Mouse (Mus musculus): ENCODE measurements at regions not wholly inside any gene's neighbourhood (a gene's known extent, or its start where the extent isn't known, plus 50 kb on each side); places are given as distances from the start of the nearest gene placed in this dataset.
"Not testable (repeated sequence)": the region's sequence is repeated elsewhere in the genome, so short reads cannot be mapped to it uniquely, and the experiment has no call there.

GRCm38 (mm10) chr6:89161746-89162145 is 200.7 kb downstream of the Plxna1 start:
- Histone ChIP-seq H3K27me3 (ENCODE audit: control insufficient read depth, insufficient read depth, low read length) (no peaks in the 10 kb centered on the region), H3K4me1 (ENCODE audit: control insufficient read depth, insufficient read depth, low read length) (peaks cover 6% of the 10 kb centered on the region; the same call in 1 of the 2 replicates), H3K27ac (replicated peaks; ENCODE audit: low read depth, low read length) (no peak overlapping the region), H3K9ac (replicated peaks; ENCODE audit: low read length) (no peak overlapping the region), H3K4me3 (replicated peaks; ENCODE audit: low read depth, low read length) (no peak overlapping the region), H3K4me2 (ENCODE audit: low read length) (no peak overlapping the region), H3K9me3 (ENCODE audit: control insufficient read depth, low read length) (no peaks in the 10 kb centered on the region), H3K36me3 (ENCODE audit: control insufficient read depth, insufficient read depth, low read length) (no peaks in the 10 kb centered on the region)
- ATAC-seq (ENCODE audit: low FRiP score, low TSS enrichment), result no peak
- DNase-seq, result no peak
- WGBS, result 92% methylated on average over 1 of the region's 1 CpGs

GRCm38 (mm10) chr6:89169520-89169919 is 192.9 kb downstream of the Plxna1 start:
- ATAC-seq (ENCODE audit: low FRiP score, low TSS enrichment) (no peak), DNase-seq (no peak)
- no peaks in the 10 kb centered on the region for H3K27me3 ChIP-seq (ENCODE audit: control insufficient read depth, insufficient read depth, low read length)
- H3K36me3 ChIP-seq (ENCODE audit: control insufficient read depth, insufficient read depth, low read length), result no peaks in the 10 kb centered on the region
- 91% methylated on average over 2 of the region's 2 CpGs for WGBS
- H3K9me3 ChIP-seq (ENCODE audit: control insufficient read depth, low read length), result no peaks in the 10 kb centered on the region
- no peak overlapping the region for H3K9ac ChIP-seq (replicated peaks; ENCODE audit: low read length)
- no peak overlapping the region for H3K4me3 ChIP-seq (replicated peaks; ENCODE audit: low read depth, low read length)
- H3K27ac ChIP-seq (replicated peaks; ENCODE audit: low read depth, low read length), result no peak overlapping the region
- H3K4me1 ChIP-seq (ENCODE audit: control insufficient read depth, insufficient read depth, low read length), result no peaks in the 10 kb centered on the region
- no peak overlapping the region for H3K4me2 ChIP-seq (ENCODE audit: low read length)

DNA sequence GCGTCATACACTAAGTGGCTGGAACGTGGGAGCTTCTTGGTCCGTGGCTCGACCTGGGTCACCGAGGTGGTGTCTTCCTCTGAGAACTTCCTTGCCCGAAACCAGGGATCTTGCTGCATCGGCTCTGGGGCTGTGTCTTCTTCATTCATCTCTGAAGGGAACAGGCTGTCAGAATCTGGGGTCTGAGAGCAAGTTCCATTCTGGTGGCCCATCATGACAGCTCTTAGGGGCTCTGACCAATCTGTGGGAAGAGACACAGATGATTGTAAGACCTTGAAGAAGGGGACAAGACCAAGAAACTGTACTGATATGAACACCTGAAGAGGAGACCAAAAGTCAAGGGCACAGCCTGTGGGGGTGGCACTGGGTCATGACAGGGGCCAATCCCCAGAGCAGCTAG is 177.5 kb downstream of the Plxna1 start:
- H3K36me3 ChIP-seq (ENCODE audit: control insufficient read depth, insufficient read depth, low read length); H3K9ac ChIP-seq (replicated peaks; ENCODE audit: low read length); H3K27me3 ChIP-seq (ENCODE audit: control insufficient read depth, insufficient read depth, low read length); H3K4me3 ChIP-seq (replicated peaks; ENCODE audit: low read depth, low read length); DNase-seq; H3K27ac ChIP-seq (replicated peaks; ENCODE audit: low read depth, low read length); H3K9me3 ChIP-seq (ENCODE audit: control insufficient read depth, low read length); H3K4me2 ChIP-seq (ENCODE audit: low read length); H3K4me1 ChIP-seq (ENCODE audit: control insufficient read depth, insufficient read depth, low read length); ATAC-seq (ENCODE audit: low FRiP score, low TSS enrichment): not testable (repeated sequence)
- WGBS, result no CpG with 5 or more reads among the region's 7 CpGs

DNA sequence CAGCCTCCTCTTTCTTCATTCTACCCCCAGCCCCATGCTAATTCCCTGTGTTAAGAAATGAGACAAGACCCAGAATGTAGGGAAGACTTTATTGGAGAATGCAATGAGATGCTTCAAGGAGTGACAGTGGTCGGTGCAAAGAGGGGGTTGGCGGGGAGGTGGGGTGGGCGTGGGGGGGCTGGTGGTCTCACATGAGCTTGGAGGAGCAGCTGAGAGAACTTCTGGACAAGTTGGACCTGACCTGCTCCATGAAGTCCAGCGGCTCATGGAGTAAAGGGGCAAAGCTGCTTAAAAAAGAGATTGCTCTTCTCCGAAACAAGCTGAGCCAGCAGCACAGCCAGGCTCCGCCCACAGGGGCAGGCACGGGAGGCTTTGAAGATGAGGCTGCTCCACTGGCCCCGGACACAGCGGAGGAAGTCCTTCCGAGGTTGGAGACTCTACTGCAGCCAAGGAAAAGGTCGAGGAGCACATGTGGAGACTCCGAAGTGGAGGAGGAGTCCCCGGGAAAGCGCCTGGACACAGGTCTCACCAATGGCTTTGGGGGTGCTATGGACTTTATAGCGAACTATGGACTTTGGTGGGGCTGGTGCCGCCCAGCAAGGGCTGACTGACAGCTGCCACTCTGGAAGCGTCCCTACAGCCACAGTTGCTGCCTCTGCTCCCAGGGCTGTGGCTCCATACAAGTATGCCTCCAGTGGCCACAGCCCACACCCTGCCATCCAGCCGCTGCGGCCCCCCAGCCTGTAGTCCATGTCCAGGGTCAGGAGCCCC is 161.7 kb downstream of the Plxna1 start:
- H3K9me3 ChIP-seq (ENCODE audit: control insufficient read depth, low read length); H3K27me3 ChIP-seq (ENCODE audit: control insufficient read depth, insufficient read depth, low read length); H3K27ac ChIP-seq (replicated peaks; ENCODE audit: low read depth, low read length); H3K4me1 ChIP-seq (ENCODE audit: control insufficient read depth, insufficient read depth, low read length); H3K36me3 ChIP-seq (ENCODE audit: control insufficient read depth, insufficient read depth, low read length); H3K9ac ChIP-seq (replicated peaks; ENCODE audit: low read length); ATAC-seq (ENCODE audit: low FRiP score, low TSS enrichment); DNase-seq: not testable (repeated sequence)
- H3K4me2 ChIP-seq (ENCODE audit: low read length), result peak overlapping the region; percentile 39
- WGBS, result 8% methylated on average over 19 of the region's 19 CpGs
- 0 out of 2 replicates have a peak overlapping the region, but pooled peaks have one; percentile 15 for H3K4me3 ChIP-seq (replicated peaks; ENCODE audit: low read depth, low read length)

GRCm38 (mm10) chr6:89215021-89215420 is 147.4 kb downstream of the Plxna1 start:
- Histone ChIP-seq H3K9me3 (ENCODE audit: control insufficient read depth, low read length) (no peaks in the 10 kb centered on the region), H3K27ac (replicated peaks; ENCODE audit: low read depth, low read length) (no peak overlapping the region), H3K36me3 (ENCODE audit: control insufficient read depth, insufficient read depth, low read length) (no peaks in the 10 kb centered on the region), H3K27me3 (ENCODE audit: control insufficient read depth, insufficient read depth, low read length) (no peaks in the 10 kb centered on the region), H3K4me2 (ENCODE audit: low read length) (no peak overlapping the region), H3K4me3 (replicated peaks; ENCODE audit: low read depth, low read length) (no peak overlapping the region), H3K4me1 (ENCODE audit: control insufficient read depth, insufficient read depth, low read length) (0 out of 2 replicates have a peak, but pooled peaks cover 3% of the 10 kb centered on the region), H3K9ac (replicated peaks; ENCODE audit: low read length) (no peak overlapping the region)
- 68% methylated on average over 3 of the region's 3 CpGs for WGBS
- ATAC-seq (ENCODE audit: low FRiP score, low TSS enrichment), result no peak
- DNase-seq, result no peak

DNA sequence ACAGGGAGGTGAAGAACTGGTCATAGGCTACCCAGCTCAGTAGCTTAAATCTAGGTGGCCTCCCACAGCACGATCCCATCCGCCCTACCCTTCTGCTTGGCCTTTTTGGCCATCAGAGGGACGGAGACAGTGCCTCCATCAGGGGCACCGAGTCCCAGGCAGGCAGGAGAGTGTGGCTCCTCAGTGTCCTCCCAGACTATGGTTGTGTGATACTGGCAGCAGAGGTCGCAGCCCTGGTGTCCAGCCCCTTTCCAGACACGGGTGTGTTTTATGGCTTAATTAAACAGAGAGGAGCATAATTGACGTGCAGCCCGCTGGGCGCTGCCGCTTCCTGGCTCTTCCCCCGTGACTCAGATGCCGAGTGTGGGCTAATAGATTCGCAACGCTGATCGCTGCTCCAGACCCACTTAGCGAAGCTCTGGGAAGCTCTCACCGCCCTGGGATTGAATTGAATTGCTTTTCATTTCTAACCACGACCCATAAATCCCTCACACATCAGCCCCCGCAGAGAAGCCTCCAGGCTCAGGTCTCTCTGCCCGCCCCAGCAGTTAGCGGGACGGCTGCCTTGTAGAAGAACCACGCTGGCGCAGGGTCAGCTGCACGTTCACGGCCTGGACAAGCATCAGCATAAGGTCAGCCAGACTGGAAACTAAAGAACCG is 126.9 kb downstream of the Plxna1 start:
- H3K36me3 ChIP-seq (ENCODE audit: control insufficient read depth, insufficient read depth, low read length), result no peaks in the 10 kb centered on the region
- 8% methylated on average over 27 of the region's 27 CpGs for WGBS
- no peaks in the 10 kb centered on the region for H3K9me3 ChIP-seq (ENCODE audit: control insufficient read depth, low read length)
- DNase-seq, result peak; percentile 84
- H3K27me3 ChIP-seq (ENCODE audit: control insufficient read depth, insufficient read depth, low read length), result no peaks in the 10 kb centered on the region
- ATAC-seq (ENCODE audit: low FRiP score, low TSS enrichment), result peak; percentile 43
- H3K4me3 ChIP-seq (replicated peaks; ENCODE audit: low read depth, low read length), result no peak overlapping the region
- peak overlapping the region; percentile 83 for H3K27ac ChIP-seq (replicated peaks; ENCODE audit: low read depth, low read length)
- H3K4me1 ChIP-seq (ENCODE audit: control insufficient read depth, insufficient read depth, low read length), result peaks cover 55% of the 10 kb centered on the region
- peak overlapping the region; percentile 23; the same call in 1 of the 2 replicates for H3K9ac ChIP-seq (replicated peaks; ENCODE audit: low read length)
- H3K4me2 ChIP-seq (ENCODE audit: low read length), result peak overlapping the region; percentile 48

GRCm38 (mm10) chr6:89236226-89236625 is 126.2 kb downstream of the Plxna1 start:
- 11% methylated on average over 8 of the region's 8 CpGs for WGBS
- no peaks in the 10 kb centered on the region for H3K36me3 ChIP-seq (ENCODE audit: control insufficient read depth, insufficient read depth, low read length)
- H3K9me3 ChIP-seq (ENCODE audit: control insufficient read depth, low read length), result no peaks in the 10 kb centered on the region
- no peaks in the 10 kb centered on the region for H3K27me3 ChIP-seq (ENCODE audit: control insufficient read depth, insufficient read depth, low read length)
- peak overlapping the region; percentile 23; the same call in 1 of the 2 replicates for H3K9ac ChIP-seq (replicated peaks; ENCODE audit: low read length)
- H3K4me3 ChIP-seq (replicated peaks; ENCODE audit: low read depth, low read length), result no peak overlapping the region
- DNase-seq (peak; percentile 44), ATAC-seq (ENCODE audit: low FRiP score, low TSS enrichment) (no peak)
- H3K4me2 ChIP-seq (ENCODE audit: low read length), result peak overlapping the region; percentile 48
- peaks cover 58% of the 10 kb centered on the region for H3K4me1 ChIP-seq (ENCODE audit: control insufficient read depth, insufficient read depth, low read length)
- H3K27ac ChIP-seq (replicated peaks; ENCODE audit: low read depth, low read length), result peak overlapping the region; percentile 83

DNA sequence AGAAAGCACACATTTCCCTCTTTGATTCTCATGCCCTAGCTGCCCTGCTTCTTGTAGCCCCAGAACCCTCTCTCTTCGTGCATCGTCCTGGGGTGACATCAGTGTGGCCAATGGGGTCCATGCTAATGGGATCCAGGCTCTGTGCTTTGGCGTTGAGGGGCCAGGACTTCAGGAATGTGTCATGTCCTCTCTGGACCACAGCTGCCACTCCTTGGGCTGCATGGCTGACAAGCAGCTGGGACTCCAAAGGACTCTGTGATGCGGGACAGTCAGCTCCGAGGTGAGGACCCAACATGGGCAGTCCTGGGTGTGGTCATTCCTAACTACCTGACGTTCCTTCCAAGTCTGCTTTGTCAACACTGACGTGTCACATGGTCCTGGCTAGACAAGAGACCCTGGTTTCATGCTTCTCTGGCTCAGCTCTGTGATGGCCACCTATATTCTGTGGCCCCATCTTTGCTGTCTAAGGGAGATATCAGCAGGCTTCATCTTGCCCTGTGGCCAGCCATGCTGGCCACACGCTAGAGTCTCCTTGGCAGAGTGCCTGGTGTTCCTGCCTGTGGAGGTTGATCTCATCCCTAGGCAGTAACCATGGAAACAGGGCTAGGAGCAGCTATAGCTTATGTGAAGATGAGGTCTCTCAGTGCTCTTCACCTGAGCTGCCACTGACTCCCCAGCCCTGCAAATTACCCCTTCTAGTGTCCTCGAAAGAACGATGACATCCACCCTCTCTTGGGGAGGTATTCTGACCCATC is 125.4 kb downstream of the Plxna1 start:
- H3K9me3 ChIP-seq (ENCODE audit: control insufficient read depth, low read length), result no peaks in the 10 kb centered on the region
- H3K9ac ChIP-seq (replicated peaks; ENCODE audit: low read length), result no peak overlapping the region
- H3K27me3 ChIP-seq (ENCODE audit: control insufficient read depth, insufficient read depth, low read length), result no peaks in the 10 kb centered on the region
- DNase-seq, result peak; percentile 87
- peaks cover 59% of the 10 kb centered on the region for H3K4me1 ChIP-seq (ENCODE audit: control insufficient read depth, insufficient read depth, low read length)
- no peaks in the 10 kb centered on the region for H3K36me3 ChIP-seq (ENCODE audit: control insufficient read depth, insufficient read depth, low read length)
- no peak overlapping the region for H3K4me3 ChIP-seq (replicated peaks; ENCODE audit: low read depth, low read length)
- no peak overlapping the region for H3K4me2 ChIP-seq (ENCODE audit: low read length)
- WGBS, result 75% methylated on average over 10 of the region's 10 CpGs
- 0 out of 2 replicates have a peak, but pooled peaks have one; percentile 51 for ATAC-seq (ENCODE audit: low FRiP score, low TSS enrichment)
- H3K27ac ChIP-seq (replicated peaks; ENCODE audit: low read depth, low read length), result peak overlapping the region; percentile 83

All from midbrain, embryonic 14.5 days (tissue).